Mouse (Mus musculus) limb, embryonic 14.5 days (tissue): ENCODE measurements around the gene Mcl1. TPM values are rescaled to one million over a fixed set of nuclear protein-coding genes. Genes with fewer than 3 reads are reported as not detected.

Experiments
- ATAC-seq: fragments of 200-750 bp; cut with Nextera tagmentation; 2 replicates; pipeline ENCODE4 v1.8.0; 2017; ENCODE audit warnings: low read depth, moderate number of reproducible peaks, moderate TSS enrichment; ENCODE audit not compliant: low FRiP score
- DNase-seq: peaks from one replicate; pipeline ENCODE4 v3.0.0-alpha.2; 2015; ENCODE audit warnings: low spot score
- H3K27ac ChIP-seq: fragments of 300-500 bp; sonication (generic); replicated peaks from 2 replicates; pipeline ENCODE4 v1.5.1; 2014; ENCODE audit warnings: low read depth, mild to moderate bottlenecking, low read length, moderate library complexity, mixed read lengths
- H3K27me3 ChIP-seq: fragments of 300-500 bp; sonication (generic); 2 replicates; pipeline ENCODE4 v1.6.1; 2014; ENCODE audit warnings: low read length, mixed read lengths; ENCODE audit not compliant: control insufficient read depth, insufficient read depth
- H3K36me3 ChIP-seq: fragments of 300-500 bp; sonication (generic); 2 replicates; pipeline ENCODE4 v1.6.1; 2014; ENCODE audit warnings: mild to moderate bottlenecking, low read length, moderate library complexity, mixed read lengths; ENCODE audit not compliant: control insufficient read depth, insufficient read depth
- H3K4me1 ChIP-seq: fragments of 300-500 bp; sonication (generic); 2 replicates; pipeline ENCODE4 v1.6.1; 2014; ENCODE audit warnings: antibody characterized with exemption, low read length, mixed read lengths; ENCODE audit not compliant: control insufficient read depth, insufficient read depth
- H3K4me2 ChIP-seq: fragments of 300-500 bp; sonication (generic); replicated peaks from 2 replicates; pipeline ENCODE4 v1.6.1; 2014; ENCODE audit warnings: low read depth, mild to moderate bottlenecking, low read length, moderate library complexity; ENCODE audit not compliant: severe bottlenecking
- H3K4me3 ChIP-seq: fragments of 300-500 bp; sonication (generic); replicated peaks from 2 replicates; pipeline ENCODE4 v1.5.1; 2014; ENCODE audit warnings: low read length
- H3K9ac ChIP-seq: fragments of 300-500 bp; sonication (generic); 2 replicates; pipeline ENCODE4 v1.6.1; 2014; ENCODE audit warnings: mild to moderate bottlenecking, low read depth, low read length, moderate library complexity; ENCODE audit not compliant: severe bottlenecking
- H3K9me3 ChIP-seq: fragments of 300-500 bp; sonication (generic); 2 replicates; pipeline ENCODE4 v1.6.1; 2016; ENCODE audit warnings: low read length; ENCODE audit not compliant: control insufficient read depth
- POLR2A ChIP-seq: fragments of 200-500 bp; IDR thresholded peaks from 2 replicates; pipeline ENCODE4 v1.8.0; 2012; ENCODE audit warnings: inconsistent platforms, mild to moderate bottlenecking, moderate library complexity, borderline replicate concordance; ENCODE audit not compliant: insufficient read depth, insufficient read length; ENCODE audit errors: extremely low read depth
- WGBS: fragments of 180-500 bp; shearing (Covaris S2); extraction: QIAGEN DNeasy Blood & Tissue Kit; methylation state at CpG from one replicate; pipeline ENCODE4 v1.1.7; 2014; 5-methylcytosine and 5-hydroxymethylcytosine counted together
- polyA plus RNA-seq, 2 experiments: library from polyadenylated mRNA; depleted of rRNA in 1 of 2; stranded (reverse) in 1 of 2; unstranded in 1 of 2; fragments of >200 nt; fragmentation: Nextera tagmentation in 1 of 2; extraction: Ambion mirVana in 1 of 2; gene quantifications; 2 replicates each; pipeline versions ENCODE4 v1.2.1 to v1.2.3; 2012 to 2014

The Mcl1 gene
- polyA plus RNA-seq, 2 experiments: 64.5 to 67.8 TPM

- DNase-seq (no peak), ATAC-seq (no peak)
- no peak for TF ChIP-seq POLR2A
- no peak overlapping the region for H3K4me2 ChIP-seq
- WGBS: 84% methylated on average over 5 of the region's 5 CpGs
- no peaks in the 10 kb centered on the region for H3K27me3 ChIP-seq
- no peak overlapping the region for H3K4me3 ChIP-seq
- H3K27ac ChIP-seq: no peak overlapping the region
- no peaks in the 10 kb centered on the region for H3K9me3 ChIP-seq
- peaks cover 14% of the 10 kb centered on the region for H3K4me1 ChIP-seq
- H3K36me3 ChIP-seq: peaks cover 3% of the 10 kb centered on the region
- H3K9ac ChIP-seq: no peak overlapping the region
Observed at GRCm38 (mm10) chr3:95655437-95655836, 3.2 kb upstream of the Mcl1 start.

DNA sequence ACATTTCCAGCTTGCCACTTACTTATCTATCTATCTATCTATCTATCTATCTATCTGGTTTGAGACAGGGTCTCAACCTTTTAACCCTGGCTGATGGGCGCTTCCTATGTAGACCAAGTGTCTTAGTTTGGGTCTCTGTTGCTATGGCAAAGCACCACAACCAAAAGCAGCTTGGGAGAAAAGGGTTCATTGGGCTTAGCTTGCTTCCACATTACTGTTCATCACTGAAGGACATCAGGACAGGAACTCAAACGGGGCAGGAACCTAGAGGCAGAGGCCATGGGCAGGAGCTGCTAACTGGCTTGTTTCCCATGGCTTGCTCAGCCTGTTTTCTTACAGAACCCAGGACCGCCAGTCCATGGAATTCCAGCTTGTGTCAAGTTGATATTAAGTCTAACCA, 1.5 kb upstream of the Mcl1 start:
- H3K36me3 ChIP-seq: peaks cover 18% of the 10 kb centered on the region
- no peak overlapping the region for H3K4me3 ChIP-seq
- no peak overlapping the region for H3K4me2 ChIP-seq
- no peaks in the 10 kb centered on the region for H3K27me3 ChIP-seq
- H3K9ac ChIP-seq: no peak overlapping the region
- no peaks in the 10 kb centered on the region for H3K9me3 ChIP-seq
- peaks cover 24% of the 10 kb centered on the region for H3K4me1 ChIP-seq
- no peak for TF ChIP-seq POLR2A
- 89% methylated on average over 3 of the region's 3 CpGs for WGBS
- H3K27ac ChIP-seq: no peak overlapping the region
- DNase-seq (no peak), ATAC-seq (no peak)

- peak overlapping the region; percentile 72 for H3K4me3 ChIP-seq
- no peak for DNase-seq
- H3K4me1 ChIP-seq: peaks cover 27% of the 10 kb centered on the region
- peaks cover 24% of the 10 kb centered on the region for H3K36me3 ChIP-seq
- TF ChIP-seq POLR2A: no peak
- H3K9ac ChIP-seq: no peak overlapping the region
- H3K27ac ChIP-seq: no peak overlapping the region; the same call in 1 of the 2 replicates
- no peaks in the 10 kb centered on the region for H3K9me3 ChIP-seq
- no peaks in the 10 kb centered on the region for H3K27me3 ChIP-seq
- ATAC-seq: no peak
- H3K4me2 ChIP-seq: peak overlapping the region; percentile 60
- WGBS: 86% methylated on average over 3 of the region's 3 CpGs
Observed at GRCm38 (mm10) chr3:95657711-95658110, 877 bp upstream of the Mcl1 start.

- DNase-seq (peak; percentile 92), ATAC-seq (peak; percentile 53)
- Histone ChIP-seq H3K4me3 (peak overlapping the region; percentile 72), H3K9ac (peak overlapping the region; percentile 97), H3K9me3 (no peaks in the 10 kb centered on the region), H3K4me1 (peaks cover 29% of the 10 kb centered on the region), H3K27me3 (no peaks in the 10 kb centered on the region), H3K4me2 (peak overlapping the region; percentile 90), H3K36me3 (peaks cover 38% of the 10 kb centered on the region), H3K27ac (peak overlapping the region; percentile 99)
- 0 out of 2 replicates have a peak, but pooled peaks have one; percentile 42 for TF ChIP-seq POLR2A
- under 1% methylated on average over 45 of the region's 113 CpGs for WGBS
Observed at GRCm38 (mm10) chr3:95658868-95659712, 502 bp downstream of the Mcl1 start.

- DNase-seq (no peak), ATAC-seq (no peak)
- Histone ChIP-seq H3K9ac (peak overlapping the region; percentile 97), H3K4me1 (peaks cover 29% of the 10 kb centered on the region), H3K27me3 (no peaks in the 10 kb centered on the region), H3K4me2 (peak overlapping the region; percentile 90), H3K36me3 (peaks cover 46% of the 10 kb centered on the region), H3K27ac (peak overlapping the region; percentile 99), H3K9me3 (no peaks in the 10 kb centered on the region), H3K4me3 (peak overlapping the region; percentile 72)
- TF ChIP-seq POLR2A: no peak
- 2% methylated on average over 8 of the region's 8 CpGs for WGBS
Observed at GRCm38 (mm10) chr3:95659948-95660347, 1.4 kb downstream of the Mcl1 start.
